Mouse (Mus musculus) heart, embryonic 10.5 days (tissue): ENCODE results near the gene Map7d1. TPM values are rescaled to one million over a fixed set of nuclear protein-coding genes. Genes with fewer than 3 reads are reported as not detected.
A peak's percentile ranks its signal among the peaks of the same experiment; 100 is the strongest.
"Not testable (repeated sequence)": the region's sequence is repeated elsewhere in the genome, so short reads cannot be mapped to it uniquely, and the experiment has no call there.

Source experiments
- DNase-seq: peaks from one replicate; pipeline ENCODE4 v3.0.0-alpha.2; 2017; ENCODE audit warnings: low spot score
- H3K27ac ChIP-seq: fragments of 300-500 bp; sonication (generic); 2 replicates; pipeline ENCODE4 v1.5.1; 2016; ENCODE audit warnings: mild to moderate bottlenecking
- H3K27me3 ChIP-seq: fragments of 300-500 bp; sonication (generic); 2 replicates; pipeline ENCODE4 v1.6.1; 2016; ENCODE audit warnings: mild to moderate bottlenecking; ENCODE audit not compliant: poor library complexity, insufficient read depth, severe bottlenecking
- H3K36me3 ChIP-seq: fragments of 300-500 bp; sonication (generic); 2 replicates; pipeline ENCODE4 v1.6.1; 2016; ENCODE audit warnings: mild to moderate bottlenecking, moderate library complexity
- H3K4me1 ChIP-seq: fragments of 300-500 bp; sonication (generic); 2 replicates; pipeline ENCODE4 v1.6.1; 2016; ENCODE audit warnings: mild to moderate bottlenecking
- H3K4me3 ChIP-seq: fragments of 300-500 bp; sonication (generic); 2 replicates; pipeline ENCODE4 v1.5.1; 2016; ENCODE audit warnings: mild to moderate bottlenecking, moderate library complexity
- H3K9me3 ChIP-seq: fragments of 300-500 bp; sonication (generic); 2 replicates; pipeline ENCODE4 v1.6.1; 2016; ENCODE audit warnings: mild to moderate bottlenecking, moderate library complexity
- WGBS: fragments of 180-500 bp; shearing (Covaris S2); methylation state at CpG from one replicate; pipeline ENCODE4 v1.1.7; 2016; 5-methylcytosine and 5-hydroxymethylcytosine counted together
- polyA plus RNA-seq: library from polyadenylated mRNA; unstranded; fragments of >200 nt; fragmentation: Nextera tagmentation; extraction: Ambion mirVana; gene quantifications from 2 replicates; pipeline ENCODE4 v1.2.1, GENCODE M21; 2016

Map7d1 gene
- polyA plus RNA-seq, 1 experiment from 2014 or later, result 74.8 TPM

GRCm38 (mm10) chr4:126228144-126228543 lies 28.0 kb downstream of the Map7d1 start:
- peak overlapping the region; percentile 17; the same call in 1 of the 2 replicates for H3K27ac ChIP-seq
- DNase-seq, result no peak
- no peaks in the 10 kb centered on the region for H3K27me3 ChIP-seq
- no peak overlapping the region for H3K4me3 ChIP-seq
- H3K36me3 ChIP-seq, result peaks cover 35% of the 10 kb centered on the region
- H3K9me3 ChIP-seq, result no peaks in the 10 kb centered on the region
- WGBS, result 31% methylated on average over 5 of the region's 5 CpGs
- H3K4me1 ChIP-seq, result peaks cover 16% of the 10 kb centered on the region

GRCm38 (mm10) chr4:126227077-126227761 lies 28.9 kb downstream of the Map7d1 start:
- H3K27ac ChIP-seq, result peak overlapping the region; percentile 56
- H3K9me3 ChIP-seq, result no peaks in the 10 kb centered on the region
- peaks cover 26% of the 10 kb centered on the region for H3K36me3 ChIP-seq
- peak; percentile 92 for DNase-seq
- H3K4me1 ChIP-seq, result peaks cover 16% of the 10 kb centered on the region
- H3K27me3 ChIP-seq, result no peaks in the 10 kb centered on the region
- 6% methylated on average over 18 of the region's 18 CpGs for WGBS
- peak overlapping the region; percentile 47 for H3K4me3 ChIP-seq

GRCm38 (mm10) chr4:126226640-126227039 lies 29.5 kb downstream of the Map7d1 start:
- H3K27ac ChIP-seq, result no peak overlapping the region
- no peak for DNase-seq
- peaks cover 20% of the 10 kb centered on the region for H3K36me3 ChIP-seq
- no peaks in the 10 kb centered on the region for H3K9me3 ChIP-seq
- H3K27me3 ChIP-seq, result no peaks in the 10 kb centered on the region
- H3K4me1 ChIP-seq, result peaks cover 16% of the 10 kb centered on the region
- WGBS, result 52% methylated on average over 12 of the region's 12 CpGs
- H3K4me3 ChIP-seq, result peak overlapping the region; percentile 47; the same call in 1 of the 2 replicates

GRCm38 (mm10) chr4:126222631-126223030 lies 33.5 kb downstream of the Map7d1 start:
- no peak overlapping the region for H3K27ac ChIP-seq
- no peaks in the 10 kb centered on the region for H3K27me3 ChIP-seq
- H3K36me3 ChIP-seq, result no peaks in the 10 kb centered on the region
- H3K4me1 ChIP-seq, result peaks cover 10% of the 10 kb centered on the region
- WGBS, result 82% methylated on average over 11 of the region's 11 CpGs
- H3K9me3 ChIP-seq, result no peaks in the 10 kb centered on the region
- no peak for DNase-seq
- no peak overlapping the region for H3K4me3 ChIP-seq

GRCm38 (mm10) chr4:126220045-126220444 lies 36.1 kb downstream of the Map7d1 start:
- H3K27me3 ChIP-seq, result no peaks in the 10 kb centered on the region
- H3K9me3 ChIP-seq, result no peaks in the 10 kb centered on the region
- no peaks in the 10 kb centered on the region for H3K36me3 ChIP-seq
- WGBS, result 89% methylated on average over 10 of the region's 10 CpGs
- no peak for DNase-seq
- H3K27ac ChIP-seq, result no peak overlapping the region
- H3K4me3 ChIP-seq, result no peak overlapping the region
- H3K4me1 ChIP-seq, result 0 out of 2 replicates have a peak, but pooled peaks cover 2% of the 10 kb centered on the region

- H3K4me3 ChIP-seq, H3K4me1 ChIP-seq, H3K36me3 ChIP-seq, DNase-seq, H3K27ac ChIP-seq, H3K27me3 ChIP-seq, H3K9me3 ChIP-seq: not testable (repeated sequence)
- 62% methylated on average over 3 of the region's 3 CpGs for WGBS
Observed at GRCm38 (mm10) chr4:126219540-126219939, 36.6 kb downstream of the Map7d1 start.

GRCm38 (mm10) chr4:126217771-126218170 lies 38.4 kb downstream of the Map7d1 start:
- whole genome bisulfite sequencing, result 76% methylated on average over 6 of the region's 6 CpGs
- Histone ChIP-seq H3K27ac (no peak overlapping the region), H3K27me3 (no peaks in the 10 kb centered on the region), H3K4me3 (no peak overlapping the region), H3K9me3 (no peaks in the 10 kb centered on the region), H3K4me1 (0 out of 2 replicates have a peak, but pooled peaks cover 2% of the 10 kb centered on the region), H3K36me3 (no peaks in the 10 kb centered on the region)
- DNase-seq, result no peak

- Histone ChIP-seq H3K4me1 (peaks cover 12% of the 10 kb centered on the region), H3K27ac (no peak overlapping the region), H3K4me3 (no peak overlapping the region), H3K9me3 (no peaks in the 10 kb centered on the region), H3K36me3 (no peaks in the 10 kb centered on the region), H3K27me3 (no peaks in the 10 kb centered on the region)
- WGBS, result 48% methylated on average over 6 of the region's 6 CpGs
- DNase-seq, result no peak
Observed at GRCm38 (mm10) chr4:126207081-126207480, 49.1 kb downstream of the Map7d1 start.

- H3K4me3 ChIP-seq, result no peak overlapping the region
- H3K27me3 ChIP-seq, result no peaks in the 10 kb centered on the region
- peaks cover 17% of the 10 kb centered on the region for H3K4me1 ChIP-seq
- no peak for DNase-seq
- H3K36me3 ChIP-seq, result no peaks in the 10 kb centered on the region
- no peak overlapping the region for H3K27ac ChIP-seq
- no peaks in the 10 kb centered on the region for H3K9me3 ChIP-seq
- 65% methylated on average over 1 of the region's 1 CpGs for WGBS
Observed at GRCm38 (mm10) chr4:126205386-126205785, 50.8 kb downstream of the Map7d1 start.

- Histone ChIP-seq H3K4me1 (peaks cover 24% of the 10 kb centered on the region), H3K27ac (0 out of 2 replicates have a peak overlapping the region, but pooled peaks have one; percentile 47), H3K27me3 (no peaks in the 10 kb centered on the region), H3K9me3 (no peaks in the 10 kb centered on the region), H3K4me3 (no peak overlapping the region), H3K36me3 (no peaks in the 10 kb centered on the region)
- DNase-seq, result no peak
- WGBS, result 72% methylated on average over 12 of the region's 12 CpGs
Observed at GRCm38 (mm10) chr4:126204661-126205230, 51.4 kb downstream of the Map7d1 start.

GRCm38 (mm10) chr4:126204016-126204415 lies 52.1 kb downstream of the Map7d1 start:
- Histone ChIP-seq H3K27ac (peak overlapping the region; percentile 94; the same call in 1 of the 2 replicates), H3K36me3 (no peaks in the 10 kb centered on the region)
- no peak for DNase-seq

GRCm38 (mm10) chr4:126203336-126203895 lies 52.7 kb downstream of the Map7d1 start:
- peaks cover 33% of the 10 kb centered on the region for H3K4me1 ChIP-seq
- no peaks in the 10 kb centered on the region for H3K36me3 ChIP-seq
- 76% methylated on average over 10 of the region's 10 CpGs for WGBS

More at GRCm38 (mm10) chr4:126204016-126204415, 52.1 kb downstream of the Map7d1 start:
- Histone ChIP-seq H3K9me3 (no peaks in the 10 kb centered on the region), H3K4me3 (no peak overlapping the region), H3K4me1 (peaks cover 28% of the 10 kb centered on the region), H3K27me3 (no peaks in the 10 kb centered on the region)
- 75% methylated on average over 8 of the region's 8 CpGs for WGBS

More at GRCm38 (mm10) chr4:126203336-126203895, 52.7 kb downstream of the Map7d1 start:
- Histone ChIP-seq H3K4me3 (peak overlapping the region; percentile 75), H3K27ac (peak overlapping the region; percentile 94), H3K9me3 (no peaks in the 10 kb centered on the region), H3K27me3 (no peaks in the 10 kb centered on the region)
- DNase-seq, result no peak
